Mouse (Mus musculus) bone marrow macrophage, adult 2 months (primary cell): ENCODE measurements around the gene Cib1.

Source experiments
- CTCF ChIP-seq: IDR thresholded peaks from 2 replicates; pipeline ENCODE4 v1.5.1; 2012; ENCODE audit warnings: low read depth, mild to moderate bottlenecking, low read length, moderate library complexity
- POLR2A ChIP-seq: IDR thresholded peaks from 2 replicates; pipeline ENCODE4 v1.6.1; 2012; ENCODE audit warnings: mild to moderate bottlenecking, low read depth, low read length, borderline replicate concordance

DNA sequence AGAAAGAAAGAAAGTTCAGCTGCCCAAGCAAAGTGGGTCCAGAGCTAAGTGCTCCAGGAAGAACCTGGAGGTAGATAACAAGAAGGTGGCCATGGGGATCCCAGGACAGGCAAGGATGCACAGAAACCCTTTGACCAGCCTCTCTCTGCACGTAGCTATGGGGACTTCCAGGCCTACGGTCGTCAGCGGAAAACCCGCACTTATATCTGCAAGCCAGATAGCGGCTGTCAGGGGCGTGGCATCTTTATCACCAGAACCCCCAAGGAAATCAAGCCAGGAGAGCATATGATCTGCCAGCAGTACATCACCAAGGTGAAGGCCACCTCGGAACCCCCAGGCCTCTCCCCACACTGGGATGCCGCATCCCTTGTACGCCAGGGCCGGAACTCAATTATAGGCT is 20.3 kb upstream of the Cib1 start:
- TF ChIP-seq CTCF (no peak), POLR2A (no peak)
